Mouse (Mus musculus) stomach, postnatal 0 days (tissue): ENCODE data around the gene Osbp2. TPM values are rescaled to one million over a fixed set of nuclear protein-coding genes. Genes with fewer than 3 reads are reported as not detected.

Experiments
- ATAC-seq: fragments of 200-750 bp; cut with Nextera tagmentation; 2 replicates; pipeline ENCODE4 v1.8.0; 2017; ENCODE audit not compliant: low FRiP score, low TSS enrichment
- DNase-seq: peaks from one replicate; pipeline ENCODE4 v3.0.0-alpha.2; 2016; ENCODE audit warnings: low spot score
- H3K27ac ChIP-seq: fragments of 300-500 bp; sonication (generic); replicated peaks from 2 replicates; pipeline ENCODE4 v1.5.1; 2014; ENCODE audit warnings: mild to moderate bottlenecking, control low read depth
- H3K27me3 ChIP-seq: fragments of 300-500 bp; sonication (generic); 2 replicates; pipeline ENCODE4 v1.6.1; 2014; ENCODE audit warnings: low read length; ENCODE audit not compliant: control insufficient read depth, insufficient read depth
- H3K36me3 ChIP-seq: fragments of 300-500 bp; sonication (generic); 2 replicates; pipeline ENCODE4 v1.6.1; 2014; ENCODE audit warnings: low read length, mixed read lengths; ENCODE audit not compliant: control insufficient read depth, insufficient read depth
- H3K4me1 ChIP-seq: fragments of 300-500 bp; sonication (generic); replicated peaks from 2 replicates; pipeline ENCODE4 v1.6.1; 2014; ENCODE audit warnings: antibody characterized with exemption; ENCODE audit not compliant: control insufficient read depth, insufficient read depth
- H3K4me2 ChIP-seq: fragments of 300-500 bp; sonication (generic); replicated peaks from 2 replicates; pipeline ENCODE4 v1.6.1; 2014; ENCODE audit warnings: low read depth, mild to moderate bottlenecking, control low read depth, moderate library complexity
- H3K4me3 ChIP-seq: fragments of 300-500 bp; sonication (generic); 2 replicates; pipeline ENCODE4 v1.5.1; 2014; ENCODE audit warnings: low read depth, low read length, control low read depth
- H3K9ac ChIP-seq: fragments of 300-500 bp; sonication (generic); 2 replicates; pipeline ENCODE4 v1.6.1; 2014; ENCODE audit warnings: mild to moderate bottlenecking, low read length, control low read depth, mixed read lengths
- H3K9me3 ChIP-seq: fragments of 300-500 bp; sonication (generic); 2 replicates; pipeline ENCODE4 v1.6.1; 2016; ENCODE audit warnings: low read length; ENCODE audit not compliant: control insufficient read depth
- CTCF ChIP-seq: IDR thresholded peaks from 2 replicates; pipeline ENCODE4 v1.5.1; 2016; ENCODE audit warnings: antibody characterized with exemption, low read depth, mild to moderate bottlenecking, moderate library complexity
- EP300 ChIP-seq: optimal IDR thresholded peaks from 2 replicates; pipeline ENCODE3; 2016; ENCODE audit warnings: antibody characterized with exemption
- WGBS: fragments of 180-500 bp; shearing (Covaris S2); extraction: QIAGEN DNeasy Blood & Tissue Kit; methylation state at CpG from one replicate; pipeline ENCODE4 v1.1.7; 2014; 5-methylcytosine and 5-hydroxymethylcytosine counted together
- polyA plus RNA-seq: library from polyadenylated mRNA; unstranded; fragments of >200 nt; fragmentation: Nextera tagmentation; extraction: Ambion mirVana; gene quantifications from 2 replicates; pipeline ENCODE4 v1.2.1, GENCODE M21; 2015

The Osbp2 gene
- polyA plus RNA-seq, 1 experiment from 2014 or later = 0.42 TPM

DNA sequence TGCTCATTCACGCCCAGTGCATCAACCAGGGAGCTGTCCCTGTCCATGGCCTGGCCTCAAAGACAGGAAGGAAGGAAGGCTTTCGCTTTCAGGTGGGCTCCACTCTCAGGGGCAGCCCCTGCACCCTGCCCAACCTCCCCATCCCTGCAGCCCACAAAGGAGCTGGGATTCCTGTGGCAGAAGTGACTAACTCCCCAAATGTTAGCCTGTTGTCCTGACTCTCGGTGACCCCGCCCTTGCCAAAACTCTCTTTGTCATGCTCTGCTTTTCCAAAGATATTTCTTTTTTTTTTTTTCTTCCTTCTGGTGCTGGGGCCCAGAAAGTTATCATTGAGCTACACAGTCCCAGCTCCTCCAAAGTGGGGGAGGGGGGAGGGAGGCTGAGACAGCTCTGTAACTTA lies 45.5 kb upstream of the Osbp2 start:
- Histone ChIP-seq H3K27me3 (no peaks in the 10 kb centered on the region), H3K9ac (no peak overlapping the region), H3K9me3 (no peaks in the 10 kb centered on the region), H3K4me3 (no peak overlapping the region), H3K4me2 (no peak overlapping the region), H3K4me1 (peaks cover 9% of the 10 kb centered on the region), H3K36me3 (no peaks in the 10 kb centered on the region; the same call in 1 of the 2 replicates), H3K27ac (no peak overlapping the region)
- TF ChIP-seq CTCF (no peak), EP300 (no peak)
- DNase-seq (no peak), ATAC-seq (no peak)
- 88% methylated on average over 4 of the region's 4 CpGs for whole genome bisulfite sequencing

DNA sequence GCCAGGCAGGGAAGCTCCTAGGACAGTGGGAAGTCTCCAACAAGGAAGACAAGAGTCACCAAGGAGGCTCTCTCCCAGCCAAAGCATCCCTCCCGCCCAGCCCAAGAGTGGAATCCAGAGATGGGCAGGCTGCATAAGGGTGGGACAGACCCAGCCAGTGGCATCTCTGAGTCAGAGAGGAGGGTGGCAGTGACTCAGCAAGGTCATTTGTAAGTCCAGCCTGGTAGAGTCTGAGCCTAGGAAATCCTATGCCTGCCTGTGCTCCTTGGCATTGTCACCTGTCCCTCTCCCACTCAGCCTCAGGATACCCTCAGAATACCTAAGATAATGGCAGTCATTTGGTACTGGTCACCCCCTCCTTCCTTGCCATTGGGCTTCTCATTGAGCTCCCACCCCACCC lies 41.7 kb upstream of the Osbp2 start:
- no peak for TF ChIP-seq EP300
- TF ChIP-seq CTCF = no peak
- no peak overlapping the region for H3K9ac ChIP-seq

DNA sequence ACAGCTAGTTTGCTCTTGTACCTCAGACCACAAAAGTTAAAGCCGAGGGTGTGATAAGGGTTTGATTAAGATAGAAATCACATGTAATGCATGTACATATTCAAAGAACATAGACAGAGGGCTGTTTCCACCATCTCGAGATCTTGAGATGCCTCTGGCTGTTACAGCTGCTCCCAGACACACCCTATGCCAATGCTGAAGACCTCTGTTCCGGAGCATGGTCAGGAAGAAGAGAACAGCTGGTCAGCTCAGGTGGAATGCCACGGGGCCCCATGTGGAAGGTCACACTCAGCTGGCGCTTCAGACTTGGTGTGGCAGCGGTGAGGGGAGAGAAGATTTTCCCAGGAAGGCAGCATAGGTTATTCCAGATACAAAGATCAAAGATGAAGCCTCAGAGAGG lies 41.0 kb upstream of the Osbp2 start:
- WGBS = 62% methylated on average over 6 of the region's 6 CpGs
- no peak overlapping the region for H3K4me2 ChIP-seq
- H3K9ac ChIP-seq = no peak overlapping the region
- no peaks in the 10 kb centered on the region for H3K9me3 ChIP-seq
- 0 out of 2 replicates have a peak, but pooled peaks cover 3% of the 10 kb centered on the region for H3K4me1 ChIP-seq
- ATAC-seq = no peak
- H3K27me3 ChIP-seq = no peaks in the 10 kb centered on the region
- no peaks in the 10 kb centered on the region; the same call in 1 of the 2 replicates for H3K36me3 ChIP-seq
- TF ChIP-seq CTCF (no peak), EP300 (no peak)
- no peak overlapping the region for H3K4me3 ChIP-seq
- DNase-seq = no peak
- H3K27ac ChIP-seq = no peak overlapping the region

More for the DNA sequence above, 41.7 kb upstream of the Osbp2 start:
- no peak for DNase-seq
- Histone ChIP-seq H3K27ac (no peak overlapping the region), H3K4me2 (no peak overlapping the region), H3K4me1 (0 out of 2 replicates have a peak, but pooled peaks cover 3% of the 10 kb centered on the region), H3K27me3 (no peaks in the 10 kb centered on the region), H3K9me3 (no peaks in the 10 kb centered on the region), H3K4me3 (no peak overlapping the region), H3K36me3 (no peaks in the 10 kb centered on the region; the same call in 1 of the 2 replicates)
- ATAC-seq = no peak
- WGBS = 83% methylated on average over 1 of the region's 1 CpGs

DNA sequence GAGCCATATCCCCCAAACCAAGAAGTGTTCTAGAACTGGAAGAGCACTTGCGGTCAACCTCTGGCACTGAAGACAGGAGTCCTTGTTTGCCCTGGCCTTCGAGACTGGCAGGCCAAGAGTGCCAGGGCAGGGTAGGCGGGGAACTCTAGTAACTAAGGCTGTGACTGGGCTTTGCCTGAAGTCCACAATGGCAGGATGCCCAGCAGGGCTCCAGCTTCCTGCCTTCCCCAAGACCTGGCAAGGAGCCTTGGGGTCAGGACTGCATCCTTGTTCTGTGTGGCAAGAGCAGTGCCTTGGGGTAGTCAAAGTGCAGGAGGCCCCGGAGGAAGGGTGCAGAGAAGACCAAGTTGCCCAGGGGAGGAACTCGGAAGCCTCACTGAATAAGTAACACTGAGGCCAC lies 39.3 kb upstream of the Osbp2 start:
- no peak for ATAC-seq
- H3K4me3 ChIP-seq = no peak overlapping the region
- no peaks in the 10 kb centered on the region for H3K27me3 ChIP-seq
- DNase-seq = peak; percentile 39
- WGBS = 57% methylated on average over 5 of the region's 5 CpGs
- H3K4me2 ChIP-seq = no peak overlapping the region
- H3K36me3 ChIP-seq = peaks cover 2% of the 10 kb centered on the region; the same call in 1 of the 2 replicates
- no peaks in the 10 kb centered on the region for H3K9me3 ChIP-seq
- 0 out of 2 replicates have a peak, but pooled peaks cover 3% of the 10 kb centered on the region for H3K4me1 ChIP-seq
- H3K9ac ChIP-seq = no peak overlapping the region
- no peak overlapping the region for H3K27ac ChIP-seq
- TF ChIP-seq CTCF (no peak), EP300 (no peak)

DNA sequence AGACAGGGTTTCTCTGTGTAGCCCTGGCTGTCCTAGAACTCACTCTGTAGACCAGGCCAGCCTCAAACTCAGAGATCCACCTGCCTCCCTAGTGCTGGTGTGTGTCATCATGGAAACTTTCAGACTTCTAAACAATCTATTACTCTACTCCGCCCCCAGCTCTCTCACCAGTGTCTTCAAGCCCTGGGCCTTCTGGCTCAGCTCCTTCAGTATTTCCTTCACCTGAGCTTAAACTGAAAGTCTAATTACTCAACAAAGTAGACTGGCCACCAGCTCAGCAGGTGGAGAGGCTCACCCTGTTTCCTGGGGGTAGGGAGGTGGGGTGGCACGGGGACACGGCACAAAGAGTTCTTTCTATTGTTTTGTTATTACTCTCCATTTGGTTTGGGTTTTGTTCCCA lies 38.8 kb upstream of the Osbp2 start:
- Histone ChIP-seq H3K9ac (no peak overlapping the region), H3K4me3 (no peak overlapping the region), H3K9me3 (no peaks in the 10 kb centered on the region), H3K36me3 (peaks cover 2% of the 10 kb centered on the region; the same call in 1 of the 2 replicates), H3K27me3 (no peaks in the 10 kb centered on the region), H3K4me1 (0 out of 2 replicates have a peak, but pooled peaks cover 3% of the 10 kb centered on the region), H3K27ac (no peak overlapping the region), H3K4me2 (no peak overlapping the region)
- TF ChIP-seq EP300 (no peak), CTCF (no peak)
- no peak for ATAC-seq
- WGBS = 84% methylated on average over 3 of the region's 3 CpGs
- no peak for DNase-seq

DNA sequence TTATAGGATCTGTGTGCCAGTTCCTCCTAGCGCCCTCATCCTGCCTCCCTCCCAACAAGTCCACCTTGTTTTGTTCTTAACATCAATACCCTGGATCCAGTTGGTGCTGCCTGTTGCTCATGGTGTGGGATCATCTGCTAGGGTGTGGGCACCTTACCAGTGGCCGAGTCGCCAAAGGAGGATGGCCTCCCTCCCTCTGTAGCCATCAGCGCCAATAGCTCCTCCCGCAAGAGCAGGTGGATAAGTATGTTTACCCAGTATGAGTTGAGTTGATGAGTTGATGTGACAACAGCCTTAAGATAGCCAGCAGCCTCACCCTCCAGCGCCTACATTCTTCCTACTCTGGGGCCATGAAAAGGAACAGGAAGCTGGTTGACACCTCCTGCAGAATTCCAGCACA lies 36.6 kb upstream of the Osbp2 start:
- WGBS = 65% methylated on average over 6 of the region's 6 CpGs
- ATAC-seq = 0 out of 2 replicates have a peak, but pooled peaks have one; percentile 22
- no peak for DNase-seq

More for the DNA sequence above, 36.6 kb upstream of the Osbp2 start:
- no peak overlapping the region for H3K9ac ChIP-seq
- H3K4me3 ChIP-seq = no peak overlapping the region
- no peaks in the 10 kb centered on the region for H3K9me3 ChIP-seq
- H3K36me3 ChIP-seq = 0 out of 2 replicates have a peak, but pooled peaks cover 2% of the 10 kb centered on the region
- no peak overlapping the region for H3K27ac ChIP-seq
- H3K27me3 ChIP-seq = no peaks in the 10 kb centered on the region
- H3K4me2 ChIP-seq = no peak overlapping the region
- TF ChIP-seq CTCF (no peak), EP300 (no peak)
- 0 out of 2 replicates have a peak, but pooled peaks cover 3% of the 10 kb centered on the region for H3K4me1 ChIP-seq
